Mouse (Mus musculus) cerebellum, postnatal 14 days (tissue): ENCODE measurements around the gene Gpr156.

Source experiments
- DNase-seq, 2 experiments: peaks; one replicate each; pipeline ENCODE4 v3.0.0; 2021; ENCODE audit warnings: mixed read lengths in 2 of 2

Gene Gpr156

DNA sequence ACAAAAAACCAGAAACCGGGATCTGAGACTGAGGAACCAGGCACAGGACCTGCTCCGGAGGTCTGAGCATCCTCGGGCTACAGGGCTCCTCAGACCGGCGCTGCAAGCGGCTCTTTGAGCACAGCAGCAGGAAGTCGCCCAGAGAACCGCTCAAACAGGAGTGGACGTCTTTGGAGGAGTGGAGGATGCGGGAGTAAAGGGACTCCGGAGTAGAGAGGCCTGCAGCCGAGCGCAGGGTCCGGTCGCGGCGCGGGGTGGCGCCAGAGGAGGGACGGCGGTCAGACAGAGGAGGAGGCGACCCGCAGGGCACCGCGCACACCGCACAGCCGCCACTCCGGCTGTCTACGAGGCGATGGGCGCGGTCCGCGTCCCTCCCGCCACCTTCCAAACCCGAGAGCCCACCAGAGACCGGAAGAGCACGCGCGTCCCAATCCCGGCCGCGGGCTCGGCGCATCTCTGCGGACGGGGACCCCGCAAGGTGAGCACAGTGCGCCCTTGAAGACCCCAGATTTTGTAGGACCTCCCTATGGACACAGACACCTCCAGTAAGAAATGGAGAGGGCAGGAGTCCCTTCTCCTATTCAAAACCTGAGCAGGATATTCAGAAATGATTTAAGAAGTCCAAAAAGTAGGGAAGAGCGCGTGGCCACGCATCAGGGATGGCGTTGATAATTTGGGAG lies at the start of gene Gpr156:
Gene Gpr156, plus strand, starts transcription at position 359 of the 680 bp plus-strand sequence.
- peak; percentile 63 to 68 for DNase-seq

GRCm38 (mm10) chr16:37867791-37868505 lies 48.3 kb upstream of the Gpr156 start, which contains the start of gene Lrrc58:
Gene Lrrc58 (plus strand): TSS chr16:37868389.
- peak; percentile 80 to 91 for DNase-seq

DNA sequence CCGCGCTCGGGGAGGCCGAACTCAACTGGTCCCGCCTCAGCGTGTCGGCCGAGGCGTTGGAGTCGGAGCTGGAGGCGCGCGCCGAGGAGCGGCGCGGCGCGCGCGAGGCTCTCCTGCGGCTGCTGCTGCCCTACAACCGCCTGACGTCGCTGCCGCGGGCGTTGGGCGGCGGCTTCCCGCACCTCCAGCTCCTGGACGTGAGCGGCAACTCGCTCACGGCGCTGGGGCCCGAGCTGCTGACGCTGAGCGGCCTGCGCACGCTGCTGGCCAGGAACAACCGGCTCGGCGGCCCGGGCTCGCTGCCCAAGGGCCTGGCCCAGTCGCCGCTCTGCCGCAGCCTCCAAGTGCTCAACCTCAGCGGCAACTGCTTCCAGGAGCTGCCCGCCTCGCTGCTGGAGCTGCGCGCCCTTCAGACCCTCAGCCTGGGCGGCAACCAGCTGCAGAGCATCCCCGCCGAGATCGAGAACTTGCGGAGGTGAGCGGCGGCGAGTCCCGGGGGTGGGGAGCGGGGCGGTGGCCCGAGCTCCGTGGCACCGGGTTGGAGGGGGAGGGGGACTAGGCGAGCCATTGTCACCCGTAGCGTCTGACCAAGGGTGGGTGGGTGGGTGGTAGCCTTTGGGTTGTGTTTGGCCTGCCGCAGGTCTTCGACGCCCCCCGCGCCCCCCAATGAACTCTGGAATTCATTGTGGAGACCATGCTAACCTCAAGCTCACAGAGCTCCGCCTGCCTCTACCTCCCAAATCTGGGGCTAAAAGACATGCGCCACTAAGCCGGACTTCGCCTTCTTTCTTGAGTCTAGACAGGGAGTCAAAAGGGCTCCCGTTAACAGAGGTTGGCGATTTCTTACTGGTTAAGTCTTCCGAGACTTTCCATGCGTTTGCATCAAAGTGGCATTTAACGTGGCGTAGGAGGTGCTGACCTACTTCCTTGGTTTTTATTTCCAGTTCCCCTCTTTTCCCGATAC lies 47.5 kb upstream of the Gpr156 start:
- peak in 1 of 2 experiments; percentile 82 for DNase-seq

- no peak for DNase-seq
Observed at GRCm38 (mm10) chr16:37869470-37870231, 46.6 kb upstream of the Gpr156 start.

- DNase-seq, result no peak
Observed at GRCm38 (mm10) chr16:37871112-37871715, 45.1 kb upstream of the Gpr156 start.

GRCm38 (mm10) chr16:37874501-37875235 lies 41.6 kb upstream of the Gpr156 start:
- no peak for DNase-seq

- DNase-seq, result no peak
Observed at GRCm38 (mm10) chr16:37877406-37877805, 38.9 kb upstream of the Gpr156 start.

DNA sequence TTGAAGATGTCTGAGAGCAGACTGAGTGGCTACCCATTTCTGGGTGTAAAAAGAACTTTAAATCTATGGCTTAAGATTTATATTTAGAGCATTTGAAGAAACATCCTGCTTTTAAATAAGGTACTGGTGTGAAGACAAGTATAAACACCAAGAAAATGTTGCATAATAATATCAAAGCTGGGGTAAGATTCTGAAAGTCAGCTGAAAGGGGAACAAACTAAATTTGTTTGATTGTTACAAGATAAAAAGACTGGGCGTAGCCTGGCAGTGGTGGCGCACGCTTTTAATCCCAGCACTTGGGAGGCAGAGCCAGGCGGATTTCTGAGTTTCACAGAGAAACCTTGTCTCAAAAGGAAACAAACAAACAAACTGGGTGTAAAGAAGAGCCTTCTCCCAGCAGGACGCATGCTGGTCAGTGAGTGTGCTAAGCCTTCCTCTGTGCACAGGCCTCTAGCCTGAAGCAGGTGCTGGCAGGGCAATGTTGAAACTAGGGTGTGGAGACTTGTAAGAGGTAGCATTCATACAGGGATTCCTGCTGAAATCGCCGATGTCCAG lies 37.3 kb upstream of the Gpr156 start:
- DNase-seq, result no peak

GRCm38 (mm10) chr16:37879750-37880419 lies 36.4 kb upstream of the Gpr156 start:
- DNase-seq, result no peak

- no peak for DNase-seq
Observed at GRCm38 (mm10) chr16:37881168-37881567, 35.1 kb upstream of the Gpr156 start.

DNA sequence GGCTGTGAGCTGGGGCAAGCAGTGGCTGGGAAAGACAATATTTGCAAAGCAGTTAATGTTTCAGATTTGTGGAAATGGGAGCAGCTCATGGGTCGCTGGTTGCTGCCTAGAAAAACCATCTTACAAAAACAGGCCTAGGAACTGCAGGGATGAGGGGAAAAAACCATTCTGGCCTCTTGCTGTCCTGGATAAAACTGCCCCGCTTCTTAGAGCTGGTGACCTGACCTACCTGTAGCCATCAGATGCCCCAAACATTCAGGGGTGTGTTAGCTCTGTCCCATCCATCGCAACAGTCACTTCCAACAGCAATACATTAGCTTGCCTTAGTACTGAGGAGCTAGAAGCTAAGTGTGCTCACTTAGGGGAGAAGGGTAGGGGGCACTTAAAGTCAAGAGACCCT lies 27.3 kb upstream of the Gpr156 start:
- no peak for DNase-seq

DNA sequence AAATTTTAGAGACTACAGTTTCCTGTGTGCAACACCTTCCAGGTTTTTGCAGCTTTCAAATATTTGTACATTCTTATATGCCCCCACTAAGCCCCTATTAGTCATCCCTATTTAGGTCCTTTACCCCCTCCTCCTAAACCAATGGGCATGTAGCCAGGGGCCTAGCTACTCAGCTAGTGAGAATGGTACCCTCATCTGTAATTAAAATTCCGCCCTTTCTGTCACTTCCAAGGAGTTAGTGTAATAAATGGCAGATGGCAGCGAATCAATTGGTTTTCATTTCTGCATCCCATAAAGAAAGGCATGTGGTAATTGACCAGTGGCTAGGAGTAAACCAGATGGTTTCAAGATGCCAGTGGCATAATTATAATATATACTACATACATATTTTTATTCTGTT lies 23.6 kb upstream of the Gpr156 start:
- DNase-seq, result no peak

GRCm38 (mm10) chr16:37893381-37893780 lies 22.9 kb upstream of the Gpr156 start:
- no peak for DNase-seq

- DNase-seq, result no peak
Observed at GRCm38 (mm10) chr16:37893942-37894341, 22.4 kb upstream of the Gpr156 start.

DNA sequence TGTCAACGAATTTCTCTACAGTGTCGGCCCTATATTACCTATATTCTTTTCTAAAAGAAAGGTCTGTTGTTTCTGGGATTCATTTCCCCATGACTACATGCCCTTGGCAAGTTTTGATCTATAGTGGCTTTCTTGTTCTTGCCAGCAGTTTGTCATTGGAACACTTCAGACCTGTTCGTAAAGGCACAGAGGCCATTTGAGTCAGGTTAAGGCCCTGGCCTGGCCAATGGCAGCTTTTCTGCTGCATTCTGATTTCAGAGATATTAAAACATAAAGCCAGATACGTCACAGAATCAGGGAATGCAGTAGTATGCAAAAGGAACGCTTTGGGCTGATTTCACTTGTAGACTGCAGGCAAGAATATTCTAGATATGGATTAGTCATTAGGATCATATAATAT lies 17.5 kb upstream of the Gpr156 start:
- no peak for DNase-seq

- peak; percentile 45 to 54 for DNase-seq
Observed at GRCm38 (mm10) chr16:37899357-37899756, 16.9 kb upstream of the Gpr156 start.

DNA sequence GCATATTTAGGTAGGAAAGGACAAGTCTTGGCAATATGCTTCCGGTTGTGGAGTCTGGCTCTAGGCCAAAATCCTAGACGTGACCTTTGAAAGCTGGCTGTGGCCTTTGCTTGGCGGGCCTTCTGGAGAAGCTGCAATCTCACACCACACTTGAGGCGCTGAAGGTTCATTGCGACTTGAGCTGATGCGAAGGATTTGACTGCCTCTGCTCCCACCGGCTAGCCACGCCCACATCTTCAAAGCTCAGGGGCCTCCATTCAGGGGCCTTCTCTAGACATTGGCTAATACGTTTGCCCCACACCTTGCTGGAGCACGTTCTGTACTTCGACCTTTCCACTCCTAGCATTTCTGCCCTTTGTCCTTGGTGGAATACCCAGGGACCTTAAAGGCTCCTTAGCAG lies 15.0 kb upstream of the Gpr156 start:
- no peak for DNase-seq

DNA sequence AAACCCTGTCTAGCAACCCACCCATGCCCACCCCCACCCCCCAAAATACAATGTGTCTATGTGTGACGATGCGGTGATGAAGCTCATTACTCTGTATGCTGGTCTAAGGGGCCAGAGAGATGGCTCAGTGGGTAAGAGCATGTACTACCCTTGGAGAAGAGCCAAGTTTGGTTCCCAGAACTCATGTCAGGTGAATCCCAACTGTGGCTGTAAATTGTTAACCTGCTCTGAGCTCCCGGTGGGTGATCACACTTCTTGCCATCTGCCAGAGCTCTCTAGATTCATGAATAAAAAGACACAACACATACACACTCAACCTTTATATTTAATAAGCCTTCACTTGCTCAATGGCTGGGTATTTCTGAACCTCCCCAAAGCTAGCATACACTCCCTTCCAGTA lies 9.8 kb upstream of the Gpr156 start:
- no peak for DNase-seq

DNA sequence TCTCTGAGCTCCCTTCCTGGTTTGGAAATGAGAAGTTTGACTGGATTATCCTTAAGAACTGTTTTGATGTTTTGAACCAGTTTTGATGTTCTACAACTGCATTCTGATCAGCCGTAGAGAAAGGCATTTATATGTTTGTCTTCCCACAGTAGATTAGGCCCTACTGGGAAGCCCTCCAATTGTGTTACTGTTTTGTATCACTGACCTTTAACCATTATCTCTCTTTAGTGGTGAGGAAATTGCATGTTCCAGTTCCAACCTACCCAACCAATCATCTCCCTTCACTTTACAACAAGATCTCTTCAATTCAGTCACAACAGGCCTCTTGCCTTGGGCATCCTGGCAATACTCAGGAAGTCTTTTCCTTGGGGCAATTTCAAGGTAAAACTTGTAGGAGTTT lies 5.2 kb upstream of the Gpr156 start:
- DNase-seq, result no peak

- DNase-seq, result no peak
Observed at GRCm38 (mm10) chr16:37916818-37917201, 514 bp downstream of the Gpr156 start.
